Mouse (Mus musculus): ENCODE results near the gene L3mbtl1. TPM values are rescaled to one million over a fixed set of nuclear protein-coding genes. Genes with fewer than 3 reads are reported as not detected.

The L3mbtl1 gene
- polyA plus RNA-seq, 1 experiment from 2014 or later = 1.6 TPM

DNA sequence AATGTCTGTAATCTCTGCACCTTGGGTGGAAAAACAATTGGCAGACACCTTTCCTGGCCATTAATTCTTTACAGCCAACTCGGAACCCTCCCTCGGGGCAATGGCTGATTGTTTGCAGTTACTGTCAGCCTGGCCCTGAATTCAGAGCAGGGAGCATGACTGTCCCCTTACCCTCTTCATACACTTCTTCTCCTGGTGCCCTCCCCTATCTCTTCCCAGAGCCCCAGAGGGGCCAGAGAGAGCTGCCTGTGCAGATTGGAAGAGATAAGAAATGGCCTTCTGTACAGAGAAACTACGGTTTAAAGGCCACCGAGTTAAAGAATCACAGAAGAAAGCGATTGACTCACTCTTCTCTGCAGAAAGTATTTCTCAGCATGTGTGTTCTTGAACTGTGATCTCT is 23.3 kb upstream of the L3mbtl1 start:
- WGBS = 87% methylated on average over 5 of the region's 5 CpGs
- Histone ChIP-seq H3K4me1 (ENCODE audit: control insufficient read depth, insufficient read depth, low read length) (no peaks in the 10 kb centered on the region), H3K36me3 (ENCODE audit: control insufficient read depth, insufficient read depth, low read length) (no peaks in the 10 kb centered on the region), H3K4me3 (replicated peaks; ENCODE audit: low read depth, low read length) (no peak overlapping the region), H3K9ac (replicated peaks; ENCODE audit: low read length) (no peak overlapping the region), H3K27ac (replicated peaks; ENCODE audit: low read depth, low read length) (no peak overlapping the region), H3K9me3 (ENCODE audit: control insufficient read depth, low read length) (no peaks in the 10 kb centered on the region; the same call in 1 of the 2 replicates), H3K4me2 (ENCODE audit: low read length) (no peak overlapping the region), H3K27me3 (ENCODE audit: control insufficient read depth, insufficient read depth, low read length) (no peaks in the 10 kb centered on the region)
- DNase-seq (no peak), ATAC-seq (ENCODE audit: low FRiP score, low TSS enrichment) (no peak)

DNA sequence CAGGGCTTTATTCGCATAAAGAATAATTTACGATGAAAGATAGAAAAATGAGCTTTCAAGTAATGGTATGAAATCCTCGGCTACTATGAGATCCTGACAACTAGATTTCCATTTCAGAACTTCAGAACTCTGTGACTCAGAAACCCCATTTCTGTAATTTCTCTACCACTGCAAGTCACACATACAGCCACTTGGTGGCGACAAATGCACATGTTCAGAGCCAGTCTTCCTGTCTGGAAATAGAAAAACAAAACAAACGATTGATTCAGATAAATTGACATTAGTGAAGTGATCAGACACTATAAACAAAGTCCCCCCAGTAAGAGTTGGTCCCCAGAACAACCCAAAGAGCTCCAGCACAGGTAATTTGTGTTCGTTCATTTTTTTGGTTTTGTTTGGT is 21.1 kb upstream of the L3mbtl1 start:
- no peaks in the 10 kb centered on the region; the same call in 1 of the 2 replicates for H3K9me3 ChIP-seq (ENCODE audit: control insufficient read depth, low read length)
- DNase-seq (peak; percentile 85), ATAC-seq (ENCODE audit: low FRiP score, low TSS enrichment) (no peak)
- no peak overlapping the region for H3K9ac ChIP-seq (replicated peaks; ENCODE audit: low read length)
- H3K27ac ChIP-seq (replicated peaks; ENCODE audit: low read depth, low read length) = no peak overlapping the region
- H3K27me3 ChIP-seq (ENCODE audit: control insufficient read depth, insufficient read depth, low read length) = no peaks in the 10 kb centered on the region
- no peaks in the 10 kb centered on the region for H3K4me1 ChIP-seq (ENCODE audit: control insufficient read depth, insufficient read depth, low read length)
- H3K36me3 ChIP-seq (ENCODE audit: control insufficient read depth, insufficient read depth, low read length) = no peaks in the 10 kb centered on the region
- 16% methylated on average over 6 of the region's 6 CpGs for WGBS
- no peak overlapping the region for H3K4me2 ChIP-seq (ENCODE audit: low read length)
- H3K4me3 ChIP-seq (replicated peaks; ENCODE audit: low read depth, low read length) = no peak overlapping the region

DNA sequence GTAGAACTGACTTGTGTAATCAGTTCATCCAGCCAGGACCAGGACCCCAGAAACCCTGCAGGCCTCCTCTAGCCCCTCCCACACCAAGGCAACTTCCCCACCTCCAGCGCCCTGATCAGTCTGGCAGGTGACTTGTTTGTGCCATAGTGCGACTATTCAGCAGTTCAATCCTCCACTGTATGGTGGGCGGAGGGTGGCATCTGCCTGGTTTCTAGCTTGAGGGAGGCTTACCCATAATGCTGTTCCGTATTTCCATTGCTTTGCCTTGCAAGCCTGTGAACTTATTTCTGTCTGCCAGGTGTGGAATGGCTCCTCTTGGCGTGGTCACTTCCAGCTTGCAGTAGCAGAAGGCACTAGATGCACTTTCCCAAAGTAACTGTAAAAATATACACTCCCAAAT is 20.4 kb upstream of the L3mbtl1 start:
- Histone ChIP-seq H3K27ac (replicated peaks; ENCODE audit: low read depth, low read length) (no peak overlapping the region), H3K4me3 (replicated peaks; ENCODE audit: low read depth, low read length) (no peak overlapping the region), H3K4me2 (ENCODE audit: low read length) (no peak overlapping the region), H3K9me3 (ENCODE audit: control insufficient read depth, low read length) (no peaks in the 10 kb centered on the region; the same call in 1 of the 2 replicates), H3K9ac (replicated peaks; ENCODE audit: low read length) (no peak overlapping the region), H3K36me3 (ENCODE audit: control insufficient read depth, insufficient read depth, low read length) (no peaks in the 10 kb centered on the region), H3K4me1 (ENCODE audit: control insufficient read depth, insufficient read depth, low read length) (no peaks in the 10 kb centered on the region), H3K27me3 (ENCODE audit: control insufficient read depth, insufficient read depth, low read length) (no peaks in the 10 kb centered on the region)
- no peak for DNase-seq
- 82% methylated on average over 5 of the region's 5 CpGs for WGBS
- ATAC-seq (ENCODE audit: low FRiP score, low TSS enrichment) = no peak

DNA sequence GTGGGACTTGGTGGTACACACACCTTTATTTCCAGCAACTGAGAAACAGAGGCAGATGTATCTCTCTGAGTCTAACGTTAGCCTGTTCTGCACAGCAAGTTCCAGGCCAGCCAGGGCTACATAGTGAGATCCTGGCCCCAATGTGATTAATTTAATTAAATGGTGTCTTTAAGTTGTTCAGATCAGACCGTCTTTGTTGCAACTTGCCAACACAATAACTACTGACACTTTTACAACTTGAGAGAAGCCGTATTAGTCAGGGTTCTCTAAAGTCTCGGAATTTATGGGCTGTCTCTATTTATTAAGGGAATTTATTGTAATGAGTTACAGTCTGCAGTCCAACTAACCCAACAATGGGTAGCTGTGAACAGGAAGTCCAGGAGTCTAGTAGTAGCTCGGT is 19.1 kb upstream of the L3mbtl1 start:
- no peaks in the 10 kb centered on the region for H3K36me3 ChIP-seq (ENCODE audit: control insufficient read depth, insufficient read depth, low read length)
- H3K9ac ChIP-seq (replicated peaks; ENCODE audit: low read length) = no peak overlapping the region
- H3K27ac ChIP-seq (replicated peaks; ENCODE audit: low read depth, low read length) = no peak overlapping the region
- DNase-seq = no peak
- no peak overlapping the region for H3K4me2 ChIP-seq (ENCODE audit: low read length)
- no peaks in the 10 kb centered on the region for H3K27me3 ChIP-seq (ENCODE audit: control insufficient read depth, insufficient read depth, low read length)
- H3K4me3 ChIP-seq (replicated peaks; ENCODE audit: low read depth, low read length) = no peak overlapping the region
- H3K9me3 ChIP-seq (ENCODE audit: control insufficient read depth, low read length) = no peaks in the 10 kb centered on the region
- no peak for ATAC-seq (ENCODE audit: low FRiP score, low TSS enrichment)
- H3K4me1 ChIP-seq (ENCODE audit: control insufficient read depth, insufficient read depth, low read length) = no peaks in the 10 kb centered on the region
- WGBS = 83% methylated on average over 5 of the region's 5 CpGs

DNA sequence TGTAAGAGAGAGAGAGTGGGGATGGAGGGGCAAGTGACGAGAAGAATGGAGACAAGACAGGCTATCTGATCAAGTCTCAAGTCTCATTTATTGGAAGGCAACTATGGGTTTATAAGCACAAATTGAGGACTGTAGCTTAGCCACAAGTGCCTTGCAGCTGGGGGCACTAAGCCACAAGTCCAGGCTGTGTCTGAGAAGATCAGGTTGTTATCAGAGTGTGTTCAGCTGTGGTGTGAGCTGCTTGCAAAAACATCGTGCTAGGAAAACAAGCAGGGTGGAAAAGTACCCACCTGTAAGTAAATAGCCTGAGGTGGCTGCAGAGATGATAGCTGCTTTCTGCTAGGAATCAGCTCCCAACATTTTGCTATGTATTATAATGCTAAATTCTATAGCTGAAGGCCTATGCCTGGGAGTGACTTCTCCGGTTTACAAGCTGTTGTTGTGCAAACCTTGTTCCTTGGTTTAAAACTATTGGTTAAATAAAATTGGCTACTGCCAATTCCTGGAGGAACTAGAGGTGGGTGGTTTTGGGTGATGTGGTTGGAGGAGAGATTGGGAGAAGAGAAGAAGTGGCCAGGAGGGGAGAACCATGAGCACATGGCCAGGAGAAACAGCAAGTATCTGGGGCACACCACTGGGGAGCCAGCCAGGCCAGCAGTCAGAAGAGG is 15.2 kb upstream of the L3mbtl1 start:
- no peak overlapping the region for H3K9ac ChIP-seq (replicated peaks; ENCODE audit: low read length)
- DNase-seq (no peak), ATAC-seq (ENCODE audit: low FRiP score, low TSS enrichment) (no peak)
- no peak overlapping the region for H3K4me2 ChIP-seq (ENCODE audit: low read length)
- 70% methylated on average over 3 of the region's 3 CpGs for WGBS
- H3K27me3 ChIP-seq (ENCODE audit: control insufficient read depth, insufficient read depth, low read length) = no peaks in the 10 kb centered on the region
- peaks cover 9% of the 10 kb centered on the region for H3K4me1 ChIP-seq (ENCODE audit: control insufficient read depth, insufficient read depth, low read length)
- H3K9me3 ChIP-seq (ENCODE audit: control insufficient read depth, low read length) = no peaks in the 10 kb centered on the region
- H3K4me3 ChIP-seq (replicated peaks; ENCODE audit: low read depth, low read length) = no peak overlapping the region
- peaks cover 3% of the 10 kb centered on the region; the same call in 1 of the 2 replicates for H3K36me3 ChIP-seq (ENCODE audit: control insufficient read depth, insufficient read depth, low read length)
- no peak overlapping the region for H3K27ac ChIP-seq (replicated peaks; ENCODE audit: low read depth, low read length)

DNA sequence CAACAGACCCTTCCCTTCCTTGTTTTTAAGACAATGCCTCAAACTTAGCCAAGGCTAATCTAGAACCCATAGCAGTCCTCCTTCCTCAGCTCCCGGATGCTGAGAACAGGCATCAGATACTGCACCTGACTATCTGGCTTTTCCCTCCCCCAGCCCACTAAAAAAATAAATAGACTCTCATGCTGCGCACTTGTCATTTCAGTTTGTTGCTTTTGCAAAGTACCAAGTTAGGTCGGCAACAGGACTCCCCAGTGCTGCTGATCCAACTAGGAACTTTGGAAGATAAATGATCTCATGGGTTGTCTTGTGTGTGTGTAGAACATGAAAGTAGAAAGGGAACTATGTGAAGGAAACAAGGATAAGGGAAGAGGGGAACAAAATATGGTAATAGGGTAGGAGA is 13.6 kb upstream of the L3mbtl1 start:
- Histone ChIP-seq H3K27me3 (ENCODE audit: control insufficient read depth, insufficient read depth, low read length) (no peaks in the 10 kb centered on the region), H3K27ac (replicated peaks; ENCODE audit: low read depth, low read length) (no peak overlapping the region), H3K4me1 (ENCODE audit: control insufficient read depth, insufficient read depth, low read length) (peaks cover 14% of the 10 kb centered on the region), H3K4me2 (ENCODE audit: low read length) (no peak overlapping the region), H3K4me3 (replicated peaks; ENCODE audit: low read depth, low read length) (no peak overlapping the region), H3K9ac (replicated peaks; ENCODE audit: low read length) (no peak overlapping the region), H3K36me3 (ENCODE audit: control insufficient read depth, insufficient read depth, low read length) (peaks cover 20% of the 10 kb centered on the region), H3K9me3 (ENCODE audit: control insufficient read depth, low read length) (no peaks in the 10 kb centered on the region)
- DNase-seq = no peak
- no peak for ATAC-seq (ENCODE audit: low FRiP score, low TSS enrichment)
- WGBS = 86% methylated on average over 3 of the region's 3 CpGs

DNA sequence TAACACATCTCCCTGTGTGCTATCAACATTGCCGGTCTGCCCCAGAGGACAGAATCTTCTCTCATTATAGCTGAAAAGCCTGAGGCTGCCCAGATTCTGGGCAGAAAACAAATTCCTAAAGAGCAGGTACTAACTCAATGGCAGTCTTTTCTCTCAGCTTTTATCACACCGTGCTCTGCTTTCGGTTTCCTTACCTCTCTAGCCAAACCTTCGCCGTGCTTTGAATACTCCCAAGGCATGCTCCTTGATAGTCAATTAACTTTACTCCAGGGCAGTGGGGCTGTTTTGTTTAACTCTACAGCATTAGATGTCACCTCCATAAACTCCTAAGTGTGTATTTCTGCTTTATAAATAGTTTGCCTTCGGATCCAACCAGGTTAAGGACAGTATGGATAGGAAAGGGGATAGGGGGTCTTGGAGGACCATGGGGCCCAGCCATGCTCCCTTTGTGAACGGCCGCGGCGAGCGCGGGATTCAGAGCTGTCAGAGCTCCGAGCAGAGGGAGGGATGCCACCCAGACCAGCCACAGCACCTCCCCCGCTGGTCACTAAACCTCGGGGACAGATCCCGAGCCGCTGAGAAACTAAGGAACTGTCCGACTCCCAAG is 12.7 kb upstream of the L3mbtl1 start:
- H3K9ac ChIP-seq (replicated peaks; ENCODE audit: low read length) = peak overlapping the region; percentile 100
- H3K27ac ChIP-seq (replicated peaks; ENCODE audit: low read depth, low read length) = peak overlapping the region; percentile 100
- 1% methylated on average over 18 of the region's 18 CpGs for WGBS
- H3K4me3 ChIP-seq (replicated peaks; ENCODE audit: low read depth, low read length) = peak overlapping the region; percentile 100
- H3K9me3 ChIP-seq (ENCODE audit: control insufficient read depth, low read length) = no peaks in the 10 kb centered on the region
- peaks cover 14% of the 10 kb centered on the region for H3K4me1 ChIP-seq (ENCODE audit: control insufficient read depth, insufficient read depth, low read length)
- ATAC-seq (ENCODE audit: low FRiP score, low TSS enrichment) (no peak; the same call in 1 of the 2 replicates), DNase-seq (no peak)
- no peaks in the 10 kb centered on the region for H3K27me3 ChIP-seq (ENCODE audit: control insufficient read depth, insufficient read depth, low read length)
- peak overlapping the region; percentile 79 for H3K4me2 ChIP-seq (ENCODE audit: low read length)
- peaks cover 29% of the 10 kb centered on the region for H3K36me3 ChIP-seq (ENCODE audit: control insufficient read depth, insufficient read depth, low read length)

DNA sequence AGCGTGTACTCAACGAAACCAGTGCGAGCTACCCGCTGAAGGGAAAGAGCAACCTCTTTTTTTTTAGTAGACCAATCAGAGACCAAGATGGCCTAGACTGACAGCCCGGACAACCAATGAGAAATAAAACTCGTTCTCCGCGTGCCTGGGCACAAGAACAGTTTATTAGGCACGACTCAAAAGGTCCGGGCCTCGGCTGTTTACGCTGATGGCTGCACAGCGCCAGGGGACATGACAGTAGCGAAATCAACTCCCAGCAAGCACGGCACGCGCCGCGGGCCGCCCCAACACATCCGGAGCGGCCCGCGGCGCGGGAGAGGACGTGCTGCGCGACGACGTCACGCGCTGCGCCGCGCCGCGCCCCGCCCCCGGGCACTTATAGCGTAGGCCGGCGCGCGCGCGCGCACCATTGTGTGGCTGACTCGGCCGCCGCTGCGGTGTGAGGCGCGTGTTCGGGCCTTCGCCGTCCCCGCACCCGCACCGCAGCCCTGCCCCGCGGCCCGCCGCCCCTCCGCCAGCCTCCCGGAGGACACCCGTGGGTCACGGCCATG is 12.1 kb upstream of the L3mbtl1 start, which contains the start of gene Srsf6:
TSS of gene Srsf6 (plus strand) at position 406 of the 551 bp plus-strand sequence.
- under 1% methylated on average over 68 of the region's 68 CpGs for WGBS
- no peaks in the 10 kb centered on the region for H3K9me3 ChIP-seq (ENCODE audit: control insufficient read depth, low read length)

More for the DNA sequence above, 12.1 kb upstream of the L3mbtl1 start, which contains the start of gene Srsf6:
- DNase-seq (peak; percentile 99), ATAC-seq (ENCODE audit: low FRiP score, low TSS enrichment) (peak; percentile 94)
- H3K4me1 ChIP-seq (ENCODE audit: control insufficient read depth, insufficient read depth, low read length) = peaks cover 14% of the 10 kb centered on the region
- peak within 1 kb of the TSS; percentile 79 for H3K4me2 ChIP-seq (ENCODE audit: low read length)
- no peaks in the 10 kb centered on the region for H3K27me3 ChIP-seq (ENCODE audit: control insufficient read depth, insufficient read depth, low read length)
- H3K4me3 ChIP-seq (replicated peaks; ENCODE audit: low read depth, low read length) = peak within 1 kb of the TSS; percentile 100
- peak within 1 kb of the TSS; percentile 100 for H3K9ac ChIP-seq (replicated peaks; ENCODE audit: low read length)
- H3K36me3 ChIP-seq (ENCODE audit: control insufficient read depth, insufficient read depth, low read length) = peaks cover 34% of the 10 kb centered on the region
- peak within 1 kb of the TSS; percentile 100 for H3K27ac ChIP-seq (replicated peaks; ENCODE audit: low read depth, low read length)

Data from midbrain, embryonic 14.5 days (tissue).